Mouse (Mus musculus): ENCODE results near the gene Gm9745. TPM values are rescaled to one million over a fixed set of nuclear protein-coding genes. Genes with fewer than 3 reads are reported as not detected.

Gm9745 gene
- total and polyA plus RNA-seq, 3 experiments: not detected

Small RNA genes lying within 50 kb of the gene (microRNA-seq; reads per million reads assigned to microRNA genes)
- 0 reads per million in 2 experiments for gene Gm22750

Other genes starting within 250 kb of the Gm9745 start
- gene Wdr37, start 76.3 kb downstream of the Gm9745 start, total RNA-seq (2021): 10 to 100 TPM; 33.3 to 38.7 TPM
- gene Wdr37, start 76.3 kb downstream of the Gm9745 start, polyA plus RNA-seq (2012; rRNA removed): 12.6 and 24.4 TPM in 2 replicates
- 1 to 10 TPM; 4.5 to 4.9 TPM for gene Idi1, start 62.7 kb downstream of the Gm9745 start, total RNA-seq (2021)
- gene Idi1, start 62.7 kb downstream of the Gm9745 start, polyA plus RNA-seq (2012; rRNA removed): 3.0 and 6.9 TPM in 2 replicates
- gene Idi2, start 4.6 kb upstream of the Gm9745 start, total RNA-seq (2021): not detected
- not detected in 2 replicates for gene Idi2, start 4.6 kb upstream of the Gm9745 start, polyA plus RNA-seq (2012; rRNA removed)
- 10 to 100 TPM; 36.9 to 37.9 TPM for gene Gtpbp4, start 47.9 kb upstream of the Gm9745 start, total RNA-seq (2021)
- gene Gtpbp4, start 47.9 kb upstream of the Gm9745 start, polyA plus RNA-seq (2012; rRNA removed): 7.1 and 17.1 TPM in 2 replicates
- gene Larp4b, start 145.7 kb upstream of the Gm9745 start, total RNA-seq (2021): 10 to 100 TPM; 67.4 to 75.3 TPM
- 17.0 and 25.9 TPM in 2 replicates for gene Larp4b, start 145.7 kb upstream of the Gm9745 start, polyA plus RNA-seq (2012; rRNA removed)

All from heart, adult 2 months (tissue).